Mouse (Mus musculus): ENCODE results near the gene Duox1.

DNA sequence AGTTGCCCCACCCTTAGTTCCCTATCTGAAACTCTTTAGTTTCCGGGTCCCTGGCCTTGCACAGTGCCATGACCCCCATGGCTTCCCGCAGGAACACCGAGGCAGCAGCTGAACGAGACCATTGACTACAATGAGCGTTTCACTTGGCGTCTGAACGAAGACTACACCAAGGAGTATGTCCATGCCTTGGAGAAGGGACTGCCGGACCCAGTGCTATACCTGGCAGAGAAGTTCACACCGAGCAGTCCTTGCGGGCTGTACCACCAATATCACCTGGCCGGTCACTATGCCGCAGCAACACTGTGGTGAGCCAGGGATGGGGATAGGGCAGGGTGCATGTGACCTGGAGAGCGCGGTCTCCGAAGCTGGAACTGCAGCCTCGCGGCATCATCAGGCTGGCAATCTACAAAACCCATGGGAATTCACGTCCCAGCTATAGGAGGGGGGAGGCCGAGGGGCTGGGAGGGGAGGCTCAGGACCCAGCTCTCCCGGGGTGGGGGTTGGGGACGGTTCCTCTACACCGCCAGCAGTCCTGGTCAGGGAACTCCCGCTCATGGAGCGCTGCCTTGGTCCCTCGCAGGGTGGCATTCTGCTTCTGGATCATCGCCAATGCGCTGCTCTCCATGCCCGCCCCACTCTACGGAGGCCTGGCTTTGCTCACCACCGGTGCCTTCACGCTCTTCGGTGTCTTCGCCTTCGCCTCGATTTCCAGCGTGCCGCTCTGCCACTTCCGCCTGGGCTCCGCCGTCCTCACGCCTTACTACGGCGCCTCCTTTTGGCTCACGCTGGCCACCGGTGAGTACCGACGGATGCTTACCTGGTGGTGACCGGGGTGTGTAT lies 14.2 kb upstream of the Duox1 start:
- no peak for TF ChIP-seq CTCF (IDR thresholded peaks at IDR 0.05; ENCODE audit: control insufficient read depth, insufficient read depth, low read length)
- no peak; the same call in 1 of the 2 replicates for TF ChIP-seq POLR2A (IDR thresholded peaks at IDR 0.05; ENCODE audit: borderline replicate concordance, control insufficient read depth, low read depth, low read length)

All from bone marrow, adult 2 months (tissue).